Mouse (Mus musculus): ENCODE measurements around the gene Gm21708.
"Not testable (repeated sequence)": the region's sequence is repeated elsewhere in the genome, so short reads cannot be mapped to it uniquely, and the experiment has no call there.

The Gm21708 gene

DNA sequence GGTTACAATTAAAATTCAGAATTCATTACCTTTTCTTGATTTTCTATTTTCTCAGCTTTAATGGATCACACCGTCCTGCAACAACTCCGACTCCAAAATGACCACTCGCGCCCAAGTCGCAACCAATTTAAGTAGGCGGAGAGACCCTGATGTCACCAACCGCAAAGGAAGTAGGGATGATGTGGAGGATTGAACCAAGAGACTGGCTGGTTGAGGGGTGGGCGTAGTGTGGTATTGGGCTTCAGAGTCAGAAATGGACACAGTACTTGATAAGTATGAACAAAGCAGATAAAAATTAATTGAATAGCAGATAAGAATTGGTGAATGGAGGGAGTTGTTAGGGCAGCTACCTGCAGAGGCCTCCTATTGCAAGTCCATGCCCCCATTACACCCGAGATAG, at the start of gene Gm21708, which contains the start of gene Gm21704:
Gene Gm21708 (minus strand): TSS at position 101 of the 400 bp plus-strand sequence.
Gene Gm21704 (minus strand): TSS at position 101 of the 400 bp plus-strand sequence.
- not testable (repeated sequence) for ATAC-seq (ENCODE audit: insufficient number of reproducible peaks, low FRiP score, low TSS enrichment)

All from cerebellum, adult (tissue).